Mouse (Mus musculus): ENCODE data around the gene Sergef.

DNA sequence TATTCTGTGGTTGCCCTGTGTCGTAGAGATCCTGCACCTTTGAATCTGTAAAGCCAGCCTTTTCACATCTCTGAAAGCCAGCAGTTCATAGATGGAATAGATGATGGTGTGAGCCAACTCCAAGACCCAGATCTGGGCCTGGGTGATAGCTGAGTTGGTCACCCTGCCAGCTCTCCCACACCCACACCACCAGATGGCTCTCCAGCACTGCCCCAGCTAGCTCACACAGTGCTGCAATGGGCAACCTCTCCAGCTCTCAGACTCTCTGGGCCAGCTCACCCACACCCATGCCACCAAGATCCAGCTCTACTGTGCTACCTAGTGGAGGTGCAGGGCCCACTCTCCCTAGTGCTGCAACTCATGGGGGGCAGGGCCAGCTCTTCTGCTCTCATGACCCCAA lies 3.6 kb upstream of the Sergef start:
- no peak for TF ChIP-seq POLR2A (IDR thresholded peaks at IDR 0.05; ENCODE audit: low read depth, low read length)
- no peak for TF ChIP-seq CTCF (IDR thresholded peaks at IDR 0.05; ENCODE audit: extremely low read depth, insufficient read length, insufficient replicate concordance, low read depth, low read length)

Measured in small intestine, adult 2 months (tissue).